Mouse (Mus musculus) midbrain, embryonic 12.5 days (tissue): Measurements from ENCODE around the gene Ssh2. TPM values are rescaled to one million over a fixed set of nuclear protein-coding genes. Genes with fewer than 3 reads are reported as not detected.

Experiments used
- ATAC-seq: fragments of 200-750 bp; cut with Nextera tagmentation; 2 replicates; pipeline ENCODE4 v1.8.0; 2017; ENCODE audit warnings: low read depth, moderate TSS enrichment, moderate library complexity; ENCODE audit not compliant: low FRiP score
- H3K27ac ChIP-seq: fragments of 300-500 bp; sonication (generic); replicated peaks from 2 replicates; pipeline ENCODE4 v1.5.1; 2016; ENCODE audit warnings: mild to moderate bottlenecking
- H3K27me3 ChIP-seq: fragments of 300-500 bp; sonication (generic); 2 replicates; pipeline ENCODE4 v1.6.1; 2016; ENCODE audit warnings: mild to moderate bottlenecking
- H3K36me3 ChIP-seq: fragments of 300-500 bp; sonication (generic); 2 replicates; pipeline ENCODE4 v1.6.1; 2016
- H3K4me1 ChIP-seq: fragments of 300-500 bp; sonication (generic); 2 replicates; pipeline ENCODE4 v1.6.1; 2016
- H3K4me2 ChIP-seq: fragments of 300-500 bp; sonication (generic); replicated peaks from 2 replicates; pipeline ENCODE4 v1.6.1; 2016; ENCODE audit warnings: mild to moderate bottlenecking, moderate library complexity
- H3K4me3 ChIP-seq: fragments of 300-500 bp; sonication (generic); 2 replicates; pipeline ENCODE4 v1.5.1; 2016; ENCODE audit warnings: mild to moderate bottlenecking
- H3K9ac ChIP-seq: fragments of 300-500 bp; sonication (generic); replicated peaks from 2 replicates; pipeline ENCODE4 v1.6.1; 2016; ENCODE audit warnings: mild to moderate bottlenecking, moderate library complexity
- H3K9me3 ChIP-seq: fragments of 300-500 bp; sonication (generic); 2 replicates; pipeline ENCODE4 v1.6.1; 2016; ENCODE audit warnings: mild to moderate bottlenecking
- WGBS: fragments of 180-500 bp; shearing (Covaris S2); methylation state at CpG from one replicate; pipeline ENCODE4 v1.1.7; 2016; 5-methylcytosine and 5-hydroxymethylcytosine counted together
- polyA plus RNA-seq: library from polyadenylated mRNA; unstranded; fragments of >200 nt; fragmentation: Nextera tagmentation; extraction: Ambion mirVana; gene quantifications from 2 replicates; pipeline ENCODE4 v1.2.1, GENCODE M21; 2016

Ssh2 gene
- polyA plus RNA-seq, 1 experiment from 2014 or later, result 15.1 TPM

GRCm38 (mm10) chr11:77363476-77363875 is 147.4 kb downstream of the Ssh2 start:
- Histone ChIP-seq H3K27me3 (no peaks in the 10 kb centered on the region), H3K4me3 (no peak overlapping the region), H3K9me3 (no peaks in the 10 kb centered on the region), H3K9ac (no peak overlapping the region), H3K36me3 (no peaks in the 10 kb centered on the region), H3K27ac (no peak overlapping the region), H3K4me2 (no peak overlapping the region), H3K4me1 (no peaks in the 10 kb centered on the region)
- WGBS, result 86% methylated on average over 2 of the region's 2 CpGs
- no peak for ATAC-seq

GRCm38 (mm10) chr11:77364376-77364775 is 148.3 kb downstream of the Ssh2 start:
- no peaks in the 10 kb centered on the region for H3K4me1 ChIP-seq
- ATAC-seq, result no peak
- H3K4me2 ChIP-seq, result no peak overlapping the region
- H3K27me3 ChIP-seq, result no peaks in the 10 kb centered on the region
- no peaks in the 10 kb centered on the region for H3K9me3 ChIP-seq
- no peaks in the 10 kb centered on the region for H3K36me3 ChIP-seq
- no peak overlapping the region for H3K4me3 ChIP-seq
- 70% methylated on average over 1 of the region's 1 CpGs for WGBS
- H3K27ac ChIP-seq, result no peak overlapping the region
- no peak overlapping the region for H3K9ac ChIP-seq

- no peak overlapping the region for H3K4me3 ChIP-seq
- WGBS, result 91% methylated on average over 6 of the region's 6 CpGs
- H3K4me2 ChIP-seq, result no peak overlapping the region
- no peak overlapping the region for H3K9ac ChIP-seq
- no peaks in the 10 kb centered on the region for H3K4me1 ChIP-seq
- no peaks in the 10 kb centered on the region for H3K36me3 ChIP-seq
- no peaks in the 10 kb centered on the region for H3K27me3 ChIP-seq
- no peaks in the 10 kb centered on the region for H3K9me3 ChIP-seq
- ATAC-seq, result no peak
- no peak overlapping the region for H3K27ac ChIP-seq
Observed at GRCm38 (mm10) chr11:77365706-77366386, 149.8 kb downstream of the Ssh2 start.

GRCm38 (mm10) chr11:77367541-77368270 is 151.6 kb downstream of the Ssh2 start:
- Histone ChIP-seq H3K9me3 (no peaks in the 10 kb centered on the region), H3K4me2 (no peak overlapping the region), H3K27me3 (no peaks in the 10 kb centered on the region), H3K9ac (no peak overlapping the region), H3K36me3 (no peaks in the 10 kb centered on the region), H3K4me3 (no peak overlapping the region), H3K27ac (no peak overlapping the region), H3K4me1 (no peaks in the 10 kb centered on the region)
- WGBS, result 96% methylated on average over 9 of the region's 9 CpGs
- ATAC-seq, result no peak

GRCm38 (mm10) chr11:77369188-77369840 is 153.2 kb downstream of the Ssh2 start:
- Histone ChIP-seq H3K27me3 (no peaks in the 10 kb centered on the region), H3K9ac (no peak overlapping the region), H3K36me3 (no peaks in the 10 kb centered on the region), H3K9me3 (no peaks in the 10 kb centered on the region), H3K4me3 (no peak overlapping the region), H3K27ac (no peak overlapping the region), H3K4me1 (no peaks in the 10 kb centered on the region), H3K4me2 (no peak overlapping the region)
- WGBS, result 90% methylated on average over 2 of the region's 2 CpGs
- no peak for ATAC-seq

- H3K27ac ChIP-seq, result no peak overlapping the region
- no peak for ATAC-seq
- no peaks in the 10 kb centered on the region for H3K4me1 ChIP-seq
- no peak overlapping the region for H3K9ac ChIP-seq
- 85% methylated on average over 2 of the region's 2 CpGs for WGBS
- no peak overlapping the region for H3K4me3 ChIP-seq
- no peaks in the 10 kb centered on the region for H3K9me3 ChIP-seq
- H3K4me2 ChIP-seq, result no peak overlapping the region
- H3K27me3 ChIP-seq, result no peaks in the 10 kb centered on the region
- no peaks in the 10 kb centered on the region for H3K36me3 ChIP-seq
Observed at GRCm38 (mm10) chr11:77369841-77370191, 153.7 kb downstream of the Ssh2 start.

- no peak overlapping the region for H3K4me3 ChIP-seq
- no peak for ATAC-seq
- no peaks in the 10 kb centered on the region for H3K36me3 ChIP-seq
- no peak overlapping the region for H3K4me2 ChIP-seq
- H3K9me3 ChIP-seq, result no peaks in the 10 kb centered on the region
- no peak overlapping the region for H3K9ac ChIP-seq
- no peaks in the 10 kb centered on the region for H3K4me1 ChIP-seq
- no peaks in the 10 kb centered on the region for H3K27me3 ChIP-seq
- 91% methylated on average over 3 of the region's 3 CpGs for WGBS
- H3K27ac ChIP-seq, result no peak overlapping the region
Observed at GRCm38 (mm10) chr11:77371088-77371487, 155.0 kb downstream of the Ssh2 start.

GRCm38 (mm10) chr11:77371696-77372095 is 155.6 kb downstream of the Ssh2 start:
- no peak for ATAC-seq
- no peaks in the 10 kb centered on the region for H3K9me3 ChIP-seq
- no peak overlapping the region for H3K27ac ChIP-seq
- H3K4me1 ChIP-seq, result no peaks in the 10 kb centered on the region
- H3K4me3 ChIP-seq, result no peak overlapping the region
- no peaks in the 10 kb centered on the region for H3K36me3 ChIP-seq
- no peak overlapping the region for H3K9ac ChIP-seq
- no peaks in the 10 kb centered on the region for H3K27me3 ChIP-seq
- no peak overlapping the region for H3K4me2 ChIP-seq

- H3K36me3 ChIP-seq, result no peaks in the 10 kb centered on the region
- H3K27ac ChIP-seq, result no peak overlapping the region
- no peak for ATAC-seq
- no peaks in the 10 kb centered on the region for H3K27me3 ChIP-seq
- WGBS, result 74% methylated on average over 8 of the region's 8 CpGs
- no peaks in the 10 kb centered on the region for H3K9me3 ChIP-seq
- no peak overlapping the region for H3K4me2 ChIP-seq
- no peaks in the 10 kb centered on the region for H3K4me1 ChIP-seq
- H3K4me3 ChIP-seq, result no peak overlapping the region
- H3K9ac ChIP-seq, result no peak overlapping the region
Observed at GRCm38 (mm10) chr11:77372196-77372904, 156.3 kb downstream of the Ssh2 start.

- no peak for ATAC-seq
- no peaks in the 10 kb centered on the region for H3K9me3 ChIP-seq
- H3K4me1 ChIP-seq, result no peaks in the 10 kb centered on the region
- H3K27me3 ChIP-seq, result no peaks in the 10 kb centered on the region
- WGBS, result 88% methylated on average over 2 of the region's 2 CpGs
- no peak overlapping the region for H3K9ac ChIP-seq
- no peaks in the 10 kb centered on the region for H3K36me3 ChIP-seq
- no peak overlapping the region for H3K27ac ChIP-seq
- no peak overlapping the region for H3K4me2 ChIP-seq
- H3K4me3 ChIP-seq, result no peak overlapping the region
Observed at GRCm38 (mm10) chr11:77378622-77379021, 162.5 kb downstream of the Ssh2 start.

- WGBS, result 91% methylated on average over 3 of the region's 3 CpGs
- no peaks in the 10 kb centered on the region for H3K36me3 ChIP-seq
- H3K9ac ChIP-seq, result no peak overlapping the region
- no peak overlapping the region for H3K27ac ChIP-seq
- no peaks in the 10 kb centered on the region for H3K9me3 ChIP-seq
- no peak for ATAC-seq
- H3K4me2 ChIP-seq, result no peak overlapping the region
- H3K27me3 ChIP-seq, result no peaks in the 10 kb centered on the region
- no peak overlapping the region for H3K4me3 ChIP-seq
- H3K4me1 ChIP-seq, result no peaks in the 10 kb centered on the region
Observed at GRCm38 (mm10) chr11:77381174-77381573, 165.1 kb downstream of the Ssh2 start.

- ATAC-seq, result no peak
- Histone ChIP-seq H3K4me3 (no peak overlapping the region), H3K9ac (no peak overlapping the region), H3K9me3 (no peaks in the 10 kb centered on the region), H3K4me1 (no peaks in the 10 kb centered on the region), H3K36me3 (no peaks in the 10 kb centered on the region), H3K4me2 (no peak overlapping the region), H3K27ac (no peak overlapping the region), H3K27me3 (no peaks in the 10 kb centered on the region)
- 87% methylated on average over 3 of the region's 3 CpGs for WGBS
Observed at GRCm38 (mm10) chr11:77384151-77384550, 168.1 kb downstream of the Ssh2 start.
